Mouse (Mus musculus) gastrocnemius, adult 8-10 months (tissue): Measurements from ENCODE around the gene Asdurf. TPM values are rescaled to one million over a fixed set of nuclear protein-coding genes. Genes with fewer than 3 reads are reported as not detected.

Experiments
- total RNA-seq, 4 experiments: library from RNA; stranded (reverse); gene quantifications; 2 replicates each; pipeline ENCODE4 v1.2.4; 2022

Gene Asdurf
- total RNA-seq, 4 experiments from 2014 or later = 6.8 to 9.6 (median 7.3) TPM; not detected in 1

Other genes with a start within 250 kb of the Asdurf start
- not detected for gene 1700019A02Rik, start 165.0 kb downstream of the Asdurf start, total RNA-seq
- 1 to 10 TPM; 5.5 to 6.6 (median 6.1) TPM for gene Pms1, start 55.6 kb downstream of the Asdurf start, total RNA-seq
- gene Ormdl1, start 55.5 kb downstream of the Asdurf start, total RNA-seq = 1 to 10 TPM; 7.3 to 7.8 (median 7.4) TPM
- gene Gm28778, start 55.5 kb downstream of the Asdurf start, total RNA-seq = under 1 TPM in 1 of 4 experiments, not detected in 3; 0.94 TPM
- gene Osgepl1, start 39.0 kb downstream of the Asdurf start, total RNA-seq = 10 to 100 TPM; 21.2 to 26.6 (median 25.3) TPM
- under 1 TPM in 3 of 4 experiments, not detected in 1; 0.19 to 0.34 (median 0.21) TPM for gene Gm28551, start within 50 bp of the Asdurf start, total RNA-seq
- 10 to 100 TPM; 63.5 to 69.8 (median 66.5) TPM for gene Asnsd1, start 133 bp upstream of the Asdurf start, total RNA-seq